ENCODE assay signal across 8 mouse cellular contexts in genomic region chr13:97439216-97439979, GRCm38 (mm10).
DNase-seq lines count a peak whose midpoint lies in the region; ATAC-seq lines count a peak whose summit lies in the region.

No protein-coding gene starts in this region.

- H3K9ac ChIP-seq in intestine, embryonic 16.5 days (ENCODE audit: low read depth, low read length), result 0 out of 2 replicates have a peak overlapping the region, but pooled peaks have one; percentile 43

- H3K9me3 ChIP-seq in intestine, embryonic 16.5 days (ENCODE audit: control insufficient read depth, low read length), result no peaks in the 10 kb centered on the region

- H3K4me2 ChIP-seq in intestine, embryonic 16.5 days (ENCODE audit: low read depth, low read length), result 0 out of 2 replicates have a peak overlapping the region, but pooled peaks have one; percentile 24

- no peaks in the 10 kb centered on the region for H3K36me3 ChIP-seq in intestine, embryonic 16.5 days (ENCODE audit: control insufficient read depth, insufficient read depth, low read length)

- H3K4me1 ChIP-seq in intestine, embryonic 16.5 days (ENCODE audit: control insufficient read depth, insufficient read depth, low read length), result peaks cover 30% of the 10 kb centered on the region

- H3K4me3 ChIP-seq in intestine, embryonic 16.5 days (ENCODE audit: low read length), result no peak overlapping the region

- no peak for DNase-seq in cerebellum, adult 11 months
- peak; percentile 54 to 68 for DNase-seq in spleen, postnatal 4 days (ENCODE audit: low spot score in 2 of 2)
- no peak for DNase-seq in spleen, adult 18-20 months
- peak; percentile 28 to 46 for DNase-seq in natural killer cell, adult 2 months (ENCODE audit: low spot score in 2 of 2)
- DNase-seq in left cerebral cortex, adult 8-10 months (ENCODE audit: low spot score in 2 of 2), result no peak
- DNase-seq in adrenal gland, adult 8-10 months, result no peak

- ATAC-seq in cerebellum, adult (ENCODE audit: insufficient number of reproducible peaks, low FRiP score, low TSS enrichment), result peak; percentile 53
- ATAC-seq in intestine, embryonic 16.5 days, result no peak

- no peaks in the 10 kb centered on the region for H3K27me3 ChIP-seq in intestine, embryonic 16.5 days (replicated peaks; ENCODE audit: control insufficient read depth, insufficient read depth, low read length)

- no peak overlapping the region for H3K27ac ChIP-seq in intestine, embryonic 16.5 days (ENCODE audit: low read length)

- WGBS in intestine, embryonic 16.5 days, result 20% methylated on average over 16 of the region's 16 CpGs

Comparison
In these comparisons a context has a peak if more than half of its experiments do, and no peak if none do; other contexts are left out.
1. DNase-seq: peak in spleen, postnatal 4 days (2 of 2) and natural killer cell, adult 2 months (2 of 2); none in cerebellum, adult 11 months (single experiment), spleen, adult 18-20 months (0 of 2), left cerebral cortex, adult 8-10 months (0 of 2) and adrenal gland, adult 8-10 months (single experiment).